Mouse (Mus musculus): ENCODE results near the gene Rnf157. TPM values are rescaled to one million over a fixed set of nuclear protein-coding genes. Genes with fewer than 3 reads are reported as not detected.
"Not testable (repeated sequence)": the region's sequence is repeated elsewhere in the genome, so short reads cannot be mapped to it uniquely, and the experiment has no call there.

The Rnf157 gene
- polyA plus RNA-seq, 1 experiment from 2014 or later: 14.1 TPM

GRCm38 (mm10) chr11:116430723-116431427 is 18.0 kb upstream of the Rnf157 start:
- Histone ChIP-seq H3K4me1 (ENCODE audit: control insufficient read depth, insufficient read depth, low read length) (peaks cover 19% of the 10 kb centered on the region), H3K9ac (ENCODE audit: low read depth, low read length) (no peak overlapping the region), H3K9me3 (ENCODE audit: control insufficient read depth, low read length) (no peaks in the 10 kb centered on the region), H3K4me3 (ENCODE audit: low read length) (no peak overlapping the region), H3K4me2 (replicated peaks; ENCODE audit: low read depth, low read length) (no peak overlapping the region), H3K27me3 (ENCODE audit: control insufficient read depth, insufficient read depth, low read length) (no peaks in the 10 kb centered on the region), H3K36me3 (ENCODE audit: control insufficient read depth, insufficient read depth, low read length) (0 out of 2 replicates have a peak, but pooled peaks cover 2% of the 10 kb centered on the region), H3K27ac (ENCODE audit: low read depth, low read length) (no peak overlapping the region; the same call in 1 of the 2 replicates)
- WGBS: 45% methylated on average over 22 of the region's 22 CpGs
- ATAC-seq (ENCODE audit: low FRiP score, low TSS enrichment): no peak

- Histone ChIP-seq H3K4me1 (ENCODE audit: control insufficient read depth, insufficient read depth, low read length) (peaks cover 12% of the 10 kb centered on the region; the same call in 1 of the 2 replicates), H3K27me3 (ENCODE audit: control insufficient read depth, insufficient read depth, low read length) (no peaks in the 10 kb centered on the region), H3K36me3 (ENCODE audit: control insufficient read depth, insufficient read depth, low read length) (no peaks in the 10 kb centered on the region), H3K9ac (ENCODE audit: low read depth, low read length) (no peak overlapping the region), H3K4me2 (replicated peaks; ENCODE audit: low read depth, low read length) (no peak overlapping the region), H3K9me3 (ENCODE audit: control insufficient read depth, low read length) (no peaks in the 10 kb centered on the region), H3K27ac (ENCODE audit: low read depth, low read length) (0 out of 2 replicates have a peak overlapping the region, but pooled peaks have one; percentile 69), H3K4me3 (ENCODE audit: low read length) (no peak overlapping the region)
- 86% methylated on average over 9 of the region's 9 CpGs for WGBS
- ATAC-seq (ENCODE audit: low FRiP score, low TSS enrichment): no peak
Measured at GRCm38 (mm10) chr11:116429862-116430613, 17.2 kb upstream of the Rnf157 start.

- H3K36me3 ChIP-seq (ENCODE audit: control insufficient read depth, insufficient read depth, low read length): no peaks in the 10 kb centered on the region
- H3K27me3 ChIP-seq (ENCODE audit: control insufficient read depth, insufficient read depth, low read length): no peaks in the 10 kb centered on the region
- no peaks in the 10 kb centered on the region for H3K9me3 ChIP-seq (ENCODE audit: control insufficient read depth, low read length)
- 33% methylated on average over 13 of the region's 13 CpGs for WGBS
- peak overlapping the region; percentile 69 for H3K27ac ChIP-seq (ENCODE audit: low read depth, low read length)
- H3K4me1 ChIP-seq (ENCODE audit: control insufficient read depth, insufficient read depth, low read length): peaks cover 12% of the 10 kb centered on the region; the same call in 1 of the 2 replicates
- ATAC-seq (ENCODE audit: low FRiP score, low TSS enrichment): no peak
- H3K4me3 ChIP-seq (ENCODE audit: low read length): no peak overlapping the region
- no peak overlapping the region for H3K4me2 ChIP-seq (replicated peaks; ENCODE audit: low read depth, low read length)
- 0 out of 2 replicates have a peak overlapping the region, but pooled peaks have one; percentile 23 for H3K9ac ChIP-seq (ENCODE audit: low read depth, low read length)
Measured at GRCm38 (mm10) chr11:116428872-116429859, 16.3 kb upstream of the Rnf157 start.

- no peak overlapping the region for H3K4me3 ChIP-seq (ENCODE audit: low read length)
- peaks cover 9% of the 10 kb centered on the region; the same call in 1 of the 2 replicates for H3K4me1 ChIP-seq (ENCODE audit: control insufficient read depth, insufficient read depth, low read length)
- H3K36me3 ChIP-seq (ENCODE audit: control insufficient read depth, insufficient read depth, low read length): no peaks in the 10 kb centered on the region
- no peak overlapping the region for H3K4me2 ChIP-seq (replicated peaks; ENCODE audit: low read depth, low read length)
- no peaks in the 10 kb centered on the region for H3K9me3 ChIP-seq (ENCODE audit: control insufficient read depth, low read length)
- H3K27ac ChIP-seq (ENCODE audit: low read depth, low read length): no peak overlapping the region
- WGBS: 68% methylated on average over 6 of the region's 6 CpGs
- no peak overlapping the region for H3K9ac ChIP-seq (ENCODE audit: low read depth, low read length)
- ATAC-seq (ENCODE audit: low FRiP score, low TSS enrichment): no peak
- H3K27me3 ChIP-seq (ENCODE audit: control insufficient read depth, insufficient read depth, low read length): no peaks in the 10 kb centered on the region
Measured at GRCm38 (mm10) chr11:116426852-116427575, 14.2 kb upstream of the Rnf157 start.

- WGBS: 86% methylated on average over 11 of the region's 11 CpGs
- ATAC-seq (ENCODE audit: low FRiP score, low TSS enrichment); H3K4me1 ChIP-seq (ENCODE audit: control insufficient read depth, insufficient read depth, low read length); H3K27ac ChIP-seq (ENCODE audit: low read depth, low read length); H3K9ac ChIP-seq (ENCODE audit: low read depth, low read length); H3K27me3 ChIP-seq (ENCODE audit: control insufficient read depth, insufficient read depth, low read length); H3K9me3 ChIP-seq (ENCODE audit: control insufficient read depth, low read length); H3K36me3 ChIP-seq (ENCODE audit: control insufficient read depth, insufficient read depth, low read length); H3K4me2 ChIP-seq (replicated peaks; ENCODE audit: low read depth, low read length); H3K4me3 ChIP-seq (ENCODE audit: low read length): not testable (repeated sequence)
Measured at GRCm38 (mm10) chr11:116426328-116426727, 13.5 kb upstream of the Rnf157 start.

- Histone ChIP-seq H3K4me3 (ENCODE audit: low read length) (no peak overlapping the region), H3K4me2 (replicated peaks; ENCODE audit: low read depth, low read length) (no peak overlapping the region), H3K9ac (ENCODE audit: low read depth, low read length) (no peak overlapping the region), H3K36me3 (ENCODE audit: control insufficient read depth, insufficient read depth, low read length) (no peaks in the 10 kb centered on the region), H3K27ac (ENCODE audit: low read depth, low read length) (no peak overlapping the region), H3K27me3 (ENCODE audit: control insufficient read depth, insufficient read depth, low read length) (no peaks in the 10 kb centered on the region), H3K9me3 (ENCODE audit: control insufficient read depth, low read length) (no peaks in the 10 kb centered on the region), H3K4me1 (ENCODE audit: control insufficient read depth, insufficient read depth, low read length) (peaks cover 12% of the 10 kb centered on the region)
- ATAC-seq (ENCODE audit: low FRiP score, low TSS enrichment): no peak
- 51% methylated on average over 8 of the region's 8 CpGs for WGBS
Measured at GRCm38 (mm10) chr11:116424621-116425407, 12.0 kb upstream of the Rnf157 start.

- Histone ChIP-seq H3K36me3 (ENCODE audit: control insufficient read depth, insufficient read depth, low read length) (no peaks in the 10 kb centered on the region), H3K27ac (ENCODE audit: low read depth, low read length) (no peak overlapping the region), H3K4me1 (ENCODE audit: control insufficient read depth, insufficient read depth, low read length) (peaks cover 11% of the 10 kb centered on the region), H3K9me3 (ENCODE audit: control insufficient read depth, low read length) (no peaks in the 10 kb centered on the region), H3K27me3 (ENCODE audit: control insufficient read depth, insufficient read depth, low read length) (no peaks in the 10 kb centered on the region), H3K4me3 (ENCODE audit: low read length) (no peak overlapping the region), H3K4me2 (replicated peaks; ENCODE audit: low read depth, low read length) (no peak overlapping the region), H3K9ac (ENCODE audit: low read depth, low read length) (no peak overlapping the region)
- ATAC-seq (ENCODE audit: low FRiP score, low TSS enrichment): no peak
- 85% methylated on average over 10 of the region's 10 CpGs for WGBS
Measured at GRCm38 (mm10) chr11:116423782-116424620, 11.2 kb upstream of the Rnf157 start.

All from kidney, embryonic 14.5 days (tissue).